Mouse (Mus musculus) C2C12 (cell line): ENCODE data around the gene Tpr. TPM values are rescaled to one million over a fixed set of nuclear protein-coding genes. Genes with fewer than 3 reads are reported as not detected.

ENCODE experiments used
- H3K27me3 ChIP-seq: one replicate; pipeline ENCODE4 v1.6.1; 2011; ENCODE audit not compliant: control insufficient read depth, insufficient read depth, insufficient read length
- H3K36me3 ChIP-seq: one replicate; pipeline ENCODE4 v1.6.1; 2011; ENCODE audit not compliant: control insufficient read depth, insufficient read depth
- H3K4me3 ChIP-seq: one replicate; pipeline ENCODE4 v1.5.1; 2011; ENCODE audit warnings: mild to moderate bottlenecking, control low read depth; ENCODE audit not compliant: poor library complexity, insufficient read depth, severe bottlenecking
- H3K79me2 ChIP-seq: one replicate; pipeline ENCODE4 v1.6.1; 2011; ENCODE audit not compliant: control insufficient read depth, insufficient read depth
- H3K79me3 ChIP-seq: one replicate; pipeline ENCODE4 v1.6.1; 2011; ENCODE audit warnings: low read depth, control low read depth
- H3ac ChIP-seq: one replicate; pipeline ENCODE3; 2011; ENCODE audit warnings: low read depth; ENCODE audit not compliant: control insufficient read depth, insufficient read length
- CEBPB ChIP-seq: IDR thresholded peaks from one replicate; pipeline ENCODE4 v1.6.1; 2011; ENCODE audit warnings: low read depth, mild to moderate bottlenecking, control low read depth, moderate library complexity
- CTCF ChIP-seq: IDR thresholded peaks from one replicate; pipeline ENCODE4 v1.5.1; 2011; ENCODE audit not compliant: control insufficient read depth, insufficient read depth, insufficient read length
- FOSL1 ChIP-seq: IDR thresholded peaks from one replicate; pipeline ENCODE4 v1.8.0; 2011; ENCODE audit warnings: mild to moderate bottlenecking, low read length; ENCODE audit not compliant: poor library complexity, insufficient read depth, severe bottlenecking
- MAX ChIP-seq: IDR thresholded peaks from one replicate; pipeline ENCODE4 v1.6.1; 2011; ENCODE audit warnings: mild to moderate bottlenecking, control low read depth
- MYOD1 ChIP-seq: IDR thresholded peaks from one replicate; pipeline ENCODE4 v1.6.1; 2011; ENCODE audit warnings: low read depth; ENCODE audit not compliant: control insufficient read depth, insufficient read length
- MYOG ChIP-seq: IDR thresholded peaks from one replicate; pipeline ENCODE4 v1.6.1; 2011; ENCODE audit not compliant: control insufficient read depth, insufficient read length; ENCODE audit errors: extremely low read depth
- USF1 ChIP-seq: IDR thresholded peaks from one replicate; pipeline ENCODE4 v1.6.1; 2011; ENCODE audit warnings: low read depth, mild to moderate bottlenecking, control low read depth, moderate library complexity
- polyA plus RNA-seq: library from polyadenylated mRNA; unstranded; fragments of >200 nt; fragmentation: generic; extraction: Trizol; gene quantifications from one replicate; pipeline ENCODE4 v1.2.1, GENCODE M21; 2012; ENCODE audit warnings: missing spikeins

Tpr gene
- polyA plus RNA-seq, 1 experiment: 39.1 TPM

DNA sequence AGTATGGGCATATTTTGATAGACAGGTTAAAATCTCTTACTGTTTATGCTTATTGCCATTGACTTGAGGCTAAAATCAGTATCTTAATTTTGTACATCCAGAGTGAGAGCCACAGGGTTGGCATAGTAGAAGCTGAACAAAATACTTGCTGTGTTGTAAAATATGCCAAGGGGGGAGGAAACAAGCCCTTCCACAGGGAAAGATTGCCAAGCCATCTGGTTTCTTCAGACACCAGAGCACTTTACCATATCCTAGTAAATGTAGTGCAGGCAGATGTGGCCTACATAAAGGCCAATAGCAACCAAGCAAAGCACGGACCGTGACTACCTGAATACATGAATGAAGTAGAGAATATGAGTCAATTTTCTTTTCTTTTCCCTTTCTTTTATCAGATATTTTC is 96.5 kb downstream of the Tpr start:
- Histone ChIP-seq H3K36me3 (no peaks in the 10 kb centered on the region), H3K79me3 (no peaks in the 10 kb centered on the region), H3ac (no peak overlapping the region), H3K27me3 (no peaks in the 10 kb centered on the region), H3K4me3 (no peak overlapping the region), H3K79me2 (no peaks in the 10 kb centered on the region)
- TF ChIP-seq MAX (no peak), FOSL1 (no peak), USF1 (no peak), MYOG (no peak), CTCF (no peak), MYOD1 (no peak), CEBPB (no peak)

DNA sequence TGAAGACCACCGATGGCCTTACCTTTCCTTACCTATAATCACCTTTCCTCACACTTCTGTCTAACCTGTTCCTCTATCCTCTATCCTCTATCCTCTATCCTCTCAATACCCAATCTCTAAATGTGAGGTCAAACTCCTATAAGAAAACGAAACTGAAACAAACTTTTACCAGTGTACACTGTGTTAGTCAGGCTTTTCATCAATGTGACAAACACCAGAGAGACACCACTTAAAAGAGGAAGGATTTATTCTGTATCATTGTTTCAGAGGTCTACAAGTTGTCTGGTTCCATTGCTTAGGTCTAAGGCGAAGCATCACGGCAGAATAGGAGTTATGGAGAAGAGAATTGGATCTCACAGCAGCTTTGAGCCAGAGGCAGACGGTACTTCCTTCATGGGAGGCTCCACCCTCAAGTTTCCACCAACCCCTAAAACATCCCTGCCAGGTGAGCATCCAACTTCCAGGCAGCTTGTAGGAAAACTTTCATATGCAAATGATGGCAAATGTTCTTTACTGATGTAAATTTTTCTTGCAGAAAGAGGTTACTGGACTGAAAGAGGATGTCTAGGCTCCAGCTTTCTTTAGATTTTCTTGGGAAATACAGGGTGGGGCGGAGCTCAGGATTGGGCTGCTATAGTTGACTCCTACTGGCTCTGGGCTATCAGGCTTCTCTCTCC is 104.1 kb downstream of the Tpr start:
- Histone ChIP-seq H3K4me3 (no peak overlapping the region), H3K36me3 (no peaks in the 10 kb centered on the region), H3ac (no peak overlapping the region), H3K79me2 (no peaks in the 10 kb centered on the region), H3K79me3 (no peaks in the 10 kb centered on the region), H3K27me3 (no peaks in the 10 kb centered on the region)
- no peak for TF ChIP-seq MYOD1
- no peak for TF ChIP-seq CTCF
- TF ChIP-seq USF1: no peak
- no peak for TF ChIP-seq CEBPB
- no peak for TF ChIP-seq MYOG
- TF ChIP-seq MAX: no peak
- no peak for TF ChIP-seq FOSL1

DNA sequence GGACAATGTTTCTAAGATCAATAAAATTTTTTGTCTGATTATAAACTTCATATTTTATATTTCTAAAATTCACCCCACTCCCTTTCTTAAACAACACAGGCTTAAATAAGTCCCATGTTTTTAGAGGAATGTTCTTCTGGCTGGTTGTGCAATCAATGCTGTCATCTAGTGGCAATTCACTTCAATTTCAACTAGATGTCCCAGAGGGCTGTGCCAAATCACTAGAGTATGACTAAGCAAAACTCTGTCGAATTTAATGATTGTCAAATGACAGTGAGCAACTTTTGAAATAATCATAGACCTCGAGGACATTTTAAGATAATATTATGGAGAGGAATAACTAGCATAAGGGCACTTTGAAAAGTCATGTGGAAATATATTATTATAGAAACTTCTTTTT is 105.1 kb downstream of the Tpr start:
- Histone ChIP-seq H3K36me3 (no peaks in the 10 kb centered on the region), H3K79me3 (no peaks in the 10 kb centered on the region), H3ac (no peak overlapping the region), H3K27me3 (no peaks in the 10 kb centered on the region), H3K79me2 (no peaks in the 10 kb centered on the region), H3K4me3 (no peak overlapping the region)
- no peak for TF ChIP-seq FOSL1
- TF ChIP-seq CEBPB: peak; percentile 87
- peak; percentile 5 for TF ChIP-seq CTCF

DNA sequence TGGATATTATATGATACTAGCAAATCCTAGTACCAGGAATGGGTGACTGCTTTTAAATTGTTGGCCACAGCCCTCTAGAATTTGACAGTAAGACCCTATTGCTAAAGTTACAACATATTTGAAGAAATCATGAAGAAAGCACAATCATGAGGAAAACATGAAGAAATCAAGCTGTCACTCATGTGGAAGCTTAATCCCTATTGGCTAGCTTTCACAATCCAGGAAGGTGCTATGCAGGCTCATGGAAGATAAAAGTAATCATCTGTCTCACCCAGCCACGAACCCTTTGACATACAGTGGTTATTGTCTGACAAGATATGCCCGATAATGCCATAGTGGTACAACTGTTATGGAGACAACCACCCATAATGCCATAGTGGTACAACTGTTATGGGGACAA is 105.5 kb downstream of the Tpr start:
- Histone ChIP-seq H3K79me2 (no peaks in the 10 kb centered on the region), H3K4me3 (no peak overlapping the region), H3K36me3 (no peaks in the 10 kb centered on the region), H3ac (no peak overlapping the region), H3K27me3 (no peaks in the 10 kb centered on the region), H3K79me3 (no peaks in the 10 kb centered on the region)
- TF ChIP-seq MYOD1 (no peak), USF1 (no peak), MYOG (no peak), MAX (no peak), CTCF (no peak), CEBPB (no peak), FOSL1 (no peak)

Other genes with a start within 250 kb of the Tpr start
- gene Pdc, start 73.4 kb upstream of the Tpr start, polyA plus RNA-seq: not detected
- gene Odr4, start 242 bp downstream of the Tpr start, polyA plus RNA-seq: 7.1 TPM
- gene Prg4, start 73.3 kb downstream of the Tpr start, polyA plus RNA-seq: 0.14 TPM